Mouse (Mus musculus) embryonic facial prominence, embryonic 15.5 days (tissue): ENCODE measurements around the gene Ddx10. TPM values are rescaled to one million over a fixed set of nuclear protein-coding genes. Genes with fewer than 3 reads are reported as not detected.
"Not testable (repeated sequence)": the region's sequence is repeated elsewhere in the genome, so short reads cannot be mapped to it uniquely, and the experiment has no call there.

Experiments
- ATAC-seq: fragments of 200-750 bp; cut with Nextera tagmentation; 2 replicates; pipeline ENCODE4 v1.8.0; 2017; ENCODE audit warnings: low read depth, moderate TSS enrichment; ENCODE audit not compliant: insufficient number of reproducible peaks, low FRiP score, low TSS enrichment
- H3K27ac ChIP-seq: fragments of 300-500 bp; sonication (generic); replicated peaks from 2 replicates; pipeline ENCODE4 v1.5.1; 2015; ENCODE audit warnings: mild to moderate bottlenecking, inconsistent platforms
- H3K27me3 ChIP-seq: fragments of 300-500 bp; sonication (generic); 2 replicates; pipeline ENCODE4 v1.6.1; 2015; ENCODE audit warnings: inconsistent platforms
- H3K36me3 ChIP-seq: fragments of 300-500 bp; sonication (generic); 2 replicates; pipeline ENCODE4 v1.6.1; 2015; ENCODE audit warnings: mild to moderate bottlenecking, inconsistent platforms
- H3K4me1 ChIP-seq: fragments of 300-500 bp; sonication (generic); 2 replicates; pipeline ENCODE4 v1.6.1; 2015; ENCODE audit warnings: inconsistent platforms
- H3K4me2 ChIP-seq: fragments of 300-500 bp; sonication (generic); replicated peaks from 2 replicates; pipeline ENCODE4 v1.6.1; 2015; ENCODE audit warnings: mild to moderate bottlenecking, inconsistent platforms
- H3K4me3 ChIP-seq: fragments of 300-500 bp; sonication (generic); replicated peaks from 2 replicates; pipeline ENCODE4 v1.5.1; 2015; ENCODE audit warnings: mild to moderate bottlenecking, inconsistent platforms
- H3K9ac ChIP-seq: fragments of 300-500 bp; sonication (generic); 2 replicates; pipeline ENCODE4 v1.6.1; 2015; ENCODE audit warnings: inconsistent platforms
- H3K9me3 ChIP-seq: fragments of 300-500 bp; sonication (generic); replicated peaks from 2 replicates; pipeline ENCODE4 v1.6.1; 2016; ENCODE audit warnings: inconsistent platforms
- WGBS: fragments of 180-500 bp; shearing (Covaris S2); methylation state at CpG from one replicate; pipeline ENCODE4 v1.1.7; 2015; 5-methylcytosine and 5-hydroxymethylcytosine counted together
- polyA plus RNA-seq: library from polyadenylated mRNA; unstranded; fragments of >200 nt; fragmentation: Nextera tagmentation; extraction: Ambion mirVana; gene quantifications from 2 replicates; pipeline ENCODE4 v1.2.1, GENCODE M21; 2015

Ddx10 gene
- polyA plus RNA-seq, 1 experiment from 2014 or later, result 23.4 TPM

DNA sequence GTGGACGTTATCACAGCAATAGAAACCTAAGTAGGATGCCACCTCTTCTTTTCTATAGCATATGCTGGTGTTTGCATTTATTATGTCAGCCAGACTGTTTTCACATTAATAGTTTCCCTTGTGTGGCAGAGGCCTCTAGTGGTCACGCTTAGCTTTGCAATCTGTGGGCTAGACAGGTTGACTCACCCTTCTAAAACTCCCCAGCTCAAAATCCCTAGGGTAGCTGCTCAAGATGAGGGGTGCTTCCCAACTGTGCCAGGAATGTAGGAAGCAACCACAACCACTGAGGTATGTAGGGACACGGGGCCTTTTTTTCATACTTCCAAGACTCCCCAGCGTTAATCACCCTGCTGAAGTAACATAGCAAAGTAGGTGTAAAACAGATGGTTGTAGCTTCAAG, 103.6 kb downstream of the Ddx10 start:
- WGBS, result 33% methylated on average over 4 of the region's 4 CpGs

DNA sequence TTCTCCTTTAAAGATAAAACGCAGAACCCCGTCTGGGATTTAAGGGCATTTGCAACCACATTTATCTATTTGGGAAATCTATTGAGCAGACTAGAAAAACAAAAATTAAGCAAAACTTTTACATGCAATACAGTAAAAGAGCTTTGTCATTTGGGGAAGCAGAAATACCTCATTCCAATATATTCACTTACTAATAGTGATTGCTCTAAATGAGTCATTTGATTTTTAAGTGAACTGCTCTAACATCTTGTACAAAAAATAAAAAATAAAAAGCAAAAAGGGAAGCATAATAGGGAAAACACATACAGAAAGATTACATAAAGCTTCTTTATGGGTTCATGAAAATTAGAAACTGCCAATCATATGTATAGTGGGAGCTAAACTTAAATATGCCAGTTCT, 104.3 kb downstream of the Ddx10 start:
- 80% methylated on average over 2 of the region's 2 CpGs for WGBS
- no peak for ATAC-seq
- Histone ChIP-seq H3K4me1 (no peaks in the 10 kb centered on the region), H3K27ac (no peak overlapping the region), H3K4me2 (no peak overlapping the region), H3K36me3 (no peaks in the 10 kb centered on the region), H3K9me3 (no peaks in the 10 kb centered on the region), H3K9ac (no peak overlapping the region), H3K27me3 (no peaks in the 10 kb centered on the region), H3K4me3 (no peak overlapping the region)

More for the DNA sequence above, 103.6 kb downstream of the Ddx10 start:
- Histone ChIP-seq H3K9ac (no peak overlapping the region), H3K9me3 (no peaks in the 10 kb centered on the region), H3K4me2 (no peak overlapping the region), H3K27ac (no peak overlapping the region), H3K27me3 (no peaks in the 10 kb centered on the region), H3K4me3 (no peak overlapping the region), H3K4me1 (no peaks in the 10 kb centered on the region), H3K36me3 (no peaks in the 10 kb centered on the region)
- ATAC-seq, result no peak

DNA sequence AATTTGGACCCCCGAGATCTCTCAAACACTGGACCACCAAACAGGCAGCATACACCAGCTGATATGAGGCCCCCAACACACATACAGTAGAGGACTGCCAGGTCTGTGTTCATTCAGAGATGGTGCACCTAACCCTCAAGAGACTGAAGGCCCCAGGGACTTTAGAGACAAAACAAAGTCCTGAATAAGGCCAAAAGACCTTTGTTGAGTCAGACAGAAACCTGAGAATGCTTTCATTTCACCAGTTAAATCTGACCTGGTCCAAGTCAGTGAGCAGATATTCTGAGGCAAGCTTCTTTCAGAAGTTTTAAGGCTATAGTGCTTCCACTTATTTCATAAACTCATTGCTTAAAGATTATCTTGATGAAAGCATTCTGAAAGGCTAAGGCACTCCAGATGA, 105.4 kb downstream of the Ddx10 start:
- not testable (repeated sequence) for H3K9me3 ChIP-seq, ATAC-seq, H3K4me2 ChIP-seq, H3K4me3 ChIP-seq, H3K4me1 ChIP-seq, H3K27me3 ChIP-seq, H3K9ac ChIP-seq, H3K27ac ChIP-seq, H3K36me3 ChIP-seq
- 95% methylated on average over 1 of the region's 1 CpGs for WGBS

DNA sequence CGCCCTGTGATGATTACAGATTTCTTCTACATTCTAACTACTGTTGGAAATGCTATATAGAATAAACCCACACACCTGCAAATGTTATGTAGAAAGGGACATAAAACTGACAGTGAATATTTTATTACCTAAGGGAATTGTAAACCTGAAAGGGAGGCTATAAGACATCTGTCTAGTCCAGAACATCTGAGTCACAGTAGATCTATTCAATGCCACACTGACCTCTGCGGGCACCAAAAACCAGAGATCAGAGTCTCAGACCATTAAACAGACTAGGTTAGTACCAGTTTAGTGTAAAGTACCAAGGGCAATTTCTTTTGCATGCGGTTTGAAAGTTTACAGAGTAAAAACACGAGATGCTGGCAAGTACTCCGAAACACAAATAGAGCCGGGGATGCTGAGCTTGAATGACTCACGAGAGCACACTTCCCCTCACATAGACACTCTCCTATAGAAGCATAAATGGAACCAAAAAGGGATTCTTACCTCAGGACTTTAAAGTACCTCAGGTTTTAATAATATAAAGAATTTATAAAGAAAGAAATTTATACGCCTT, 107.2 kb downstream of the Ddx10 start:
- H3K4me3 ChIP-seq, result no peak overlapping the region
- no peak for ATAC-seq
- H3K4me1 ChIP-seq, result no peaks in the 10 kb centered on the region
- H3K9ac ChIP-seq, result no peak overlapping the region
- no peaks in the 10 kb centered on the region for H3K9me3 ChIP-seq
- H3K4me2 ChIP-seq, result no peak overlapping the region
- 89% methylated on average over 8 of the region's 8 CpGs for WGBS
- H3K27me3 ChIP-seq, result no peaks in the 10 kb centered on the region
- no peaks in the 10 kb centered on the region for H3K36me3 ChIP-seq
- H3K27ac ChIP-seq, result no peak overlapping the region

DNA sequence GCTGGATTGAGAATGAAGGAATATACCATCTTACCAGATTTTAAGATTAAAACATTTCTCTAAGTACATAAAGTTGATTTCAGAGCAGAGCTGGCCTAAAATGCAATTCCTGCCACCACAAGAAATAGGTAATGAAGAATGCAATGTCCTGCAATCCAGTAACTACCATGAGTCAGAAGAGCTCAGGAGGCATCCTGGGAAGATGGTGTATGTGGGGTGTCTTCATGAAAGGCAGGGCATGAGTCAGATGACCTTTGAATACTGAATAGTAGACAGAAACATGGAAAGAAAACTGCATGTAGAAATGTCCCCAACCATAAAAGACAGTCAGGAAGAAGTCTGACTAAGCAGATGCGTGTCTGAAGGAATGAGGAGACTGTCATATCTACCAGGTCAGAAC, 115.0 kb downstream of the Ddx10 start:
- 88% methylated on average over 1 of the region's 1 CpGs for WGBS
- no peak for ATAC-seq
- Histone ChIP-seq H3K36me3 (no peaks in the 10 kb centered on the region), H3K4me2 (no peak overlapping the region), H3K9me3 (no peaks in the 10 kb centered on the region), H3K4me1 (no peaks in the 10 kb centered on the region), H3K27me3 (no peaks in the 10 kb centered on the region), H3K4me3 (no peak overlapping the region), H3K9ac (no peak overlapping the region), H3K27ac (no peak overlapping the region)

DNA sequence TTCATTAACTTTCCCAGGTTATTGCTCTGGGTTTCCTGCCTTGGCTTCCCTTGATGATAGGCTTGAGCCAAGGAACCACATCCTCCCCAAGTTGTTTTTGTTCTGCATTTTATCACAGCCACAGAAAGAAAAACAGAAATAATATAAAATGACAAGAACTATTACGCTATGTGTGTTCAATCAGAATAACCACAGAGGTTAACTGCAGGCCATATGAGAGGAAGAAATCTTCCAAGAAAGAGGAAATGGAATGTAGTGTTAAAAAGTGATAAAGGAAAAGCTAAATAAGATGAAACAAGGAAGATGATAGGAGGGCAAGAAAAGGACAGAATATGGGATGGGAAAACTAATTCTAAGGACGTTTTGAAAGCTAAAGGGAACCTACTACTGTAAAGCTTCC, 117.4 kb downstream of the Ddx10 start:
- Histone ChIP-seq H3K9me3 (no peaks in the 10 kb centered on the region), H3K27ac (no peak overlapping the region), H3K36me3 (no peaks in the 10 kb centered on the region; the same call in 1 of the 2 replicates), H3K9ac (no peak overlapping the region), H3K4me1 (no peaks in the 10 kb centered on the region), H3K4me3 (no peak overlapping the region), H3K27me3 (no peaks in the 10 kb centered on the region), H3K4me2 (no peak overlapping the region)
- 73% methylated on average over 2 of the region's 2 CpGs for WGBS
- no peak for ATAC-seq

DNA sequence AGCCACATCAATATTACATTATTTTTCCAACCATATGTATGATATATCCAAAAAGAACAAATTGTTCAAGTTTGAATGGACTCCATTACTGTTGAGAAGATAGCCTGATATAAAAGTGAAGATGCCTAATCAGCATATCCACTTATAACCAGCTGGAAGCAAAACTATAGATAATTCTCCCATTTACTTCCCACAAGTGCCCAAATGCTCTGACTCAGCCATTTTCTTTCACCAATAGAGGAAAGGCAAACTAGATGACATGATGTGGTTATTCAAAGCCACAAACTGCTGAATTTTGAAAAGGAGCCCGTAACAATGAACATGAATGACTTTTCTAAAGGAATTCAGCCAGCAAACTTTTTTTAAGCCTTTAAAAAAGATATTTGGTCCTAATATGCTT, 146.8 kb downstream of the Ddx10 start:
- WGBS, result 61% methylated on average over 1 of the region's 1 CpGs
- no peak overlapping the region for H3K4me3 ChIP-seq
- H3K27me3 ChIP-seq, result no peaks in the 10 kb centered on the region
- H3K4me2 ChIP-seq, result no peak overlapping the region
- H3K36me3 ChIP-seq, result no peaks in the 10 kb centered on the region
- H3K27ac ChIP-seq, result no peak overlapping the region
- no peaks in the 10 kb centered on the region for H3K4me1 ChIP-seq
- H3K9me3 ChIP-seq, result no peaks in the 10 kb centered on the region
- ATAC-seq, result no peak
- no peak overlapping the region for H3K9ac ChIP-seq

DNA sequence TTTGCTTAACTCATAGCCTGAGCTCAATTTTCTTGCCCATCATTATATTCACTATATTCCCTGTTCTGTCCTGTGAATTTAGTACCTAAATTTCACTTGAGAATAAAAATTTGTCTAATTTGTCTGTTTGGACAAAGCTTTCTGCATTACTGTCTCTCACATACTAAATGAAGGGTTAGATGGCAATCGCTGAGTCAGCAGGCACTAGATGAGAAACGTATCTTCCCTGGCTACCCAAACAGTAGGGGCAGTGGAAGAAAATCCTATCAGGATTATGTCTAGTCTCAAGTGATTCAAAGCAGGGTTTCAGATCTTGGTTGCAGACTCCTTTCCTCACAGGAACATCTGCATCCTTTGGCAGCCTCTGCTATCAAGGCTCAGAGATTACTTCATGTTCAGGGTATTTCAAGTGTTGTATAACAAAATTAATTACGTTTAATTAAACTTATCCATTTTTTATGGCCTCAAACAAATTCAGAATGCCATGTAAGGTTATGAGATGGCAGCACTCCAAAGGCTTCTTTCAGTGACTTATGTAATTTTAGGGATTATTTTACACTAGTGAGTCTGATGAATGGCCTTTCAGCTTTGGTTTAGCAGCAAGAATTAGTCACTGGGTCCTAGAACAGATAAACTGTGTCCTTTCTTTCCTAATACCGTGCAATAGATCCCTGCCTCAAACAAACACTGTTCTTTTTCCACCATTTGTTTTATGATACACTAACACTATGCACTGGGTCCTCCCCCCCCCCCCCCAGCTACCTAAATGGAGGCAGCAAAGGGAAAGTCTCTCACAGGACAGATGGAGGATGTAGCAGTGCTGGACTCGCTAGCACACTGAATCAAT, 152.3 kb downstream of the Ddx10 start:
- H3K4me3 ChIP-seq, result no peak overlapping the region
- H3K9me3 ChIP-seq, result no peaks in the 10 kb centered on the region
- no peaks in the 10 kb centered on the region for H3K4me1 ChIP-seq
- no peaks in the 10 kb centered on the region for H3K27me3 ChIP-seq
- no peaks in the 10 kb centered on the region for H3K36me3 ChIP-seq
- ATAC-seq, result no peak
- no peak overlapping the region for H3K9ac ChIP-seq
- 78% methylated on average over 5 of the region's 5 CpGs for WGBS
- no peak overlapping the region for H3K4me2 ChIP-seq
- H3K27ac ChIP-seq, result no peak overlapping the region

DNA sequence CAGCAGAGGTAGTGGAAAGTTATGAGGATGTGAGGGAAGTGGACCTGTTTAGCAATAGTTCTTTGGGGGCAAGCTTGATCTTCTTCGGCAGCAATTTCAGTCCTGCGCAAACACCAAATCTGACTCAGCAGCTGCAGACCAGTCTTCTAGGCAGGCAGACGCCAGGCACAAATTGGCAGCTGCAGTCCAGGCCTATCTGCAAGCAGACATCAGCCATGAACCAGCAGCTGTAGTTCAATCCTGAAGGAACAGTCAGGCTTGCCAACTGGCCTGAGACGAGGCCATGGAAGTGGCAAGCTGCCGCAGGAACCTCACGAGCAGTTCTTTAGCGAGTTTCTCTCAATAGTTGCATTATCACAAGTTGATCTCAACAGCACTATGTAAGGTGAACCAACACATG, 153.3 kb downstream of the Ddx10 start:
- Histone ChIP-seq H3K4me3 (no peak overlapping the region), H3K36me3 (no peaks in the 10 kb centered on the region), H3K27me3 (no peaks in the 10 kb centered on the region), H3K4me2 (no peak overlapping the region), H3K9ac (no peak overlapping the region), H3K9me3 (no peaks in the 10 kb centered on the region), H3K4me1 (no peaks in the 10 kb centered on the region), H3K27ac (no peak overlapping the region)
- 80% methylated on average over 7 of the region's 7 CpGs for WGBS
- ATAC-seq, result no peak

DNA sequence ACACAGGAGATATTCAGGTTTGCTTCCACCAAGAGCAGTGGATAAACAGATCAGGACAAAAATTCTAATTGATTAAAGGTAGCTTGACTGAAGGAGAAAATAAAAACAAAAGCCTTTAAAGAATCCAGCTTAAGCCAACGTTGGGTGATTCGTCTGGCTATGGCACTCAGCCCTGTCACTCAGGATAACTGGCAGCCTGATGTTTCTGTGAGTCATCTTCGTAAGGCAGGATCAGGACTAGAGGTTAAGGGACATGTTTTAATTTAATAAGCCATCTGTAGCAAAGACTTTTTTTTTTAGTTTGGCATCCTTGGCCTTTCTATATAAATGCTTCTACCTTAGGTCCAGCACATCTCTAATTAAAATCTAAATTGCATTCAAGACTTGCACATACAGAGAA, 170.2 kb downstream of the Ddx10 start:
- H3K27me3 ChIP-seq, result no peaks in the 10 kb centered on the region

DNA sequence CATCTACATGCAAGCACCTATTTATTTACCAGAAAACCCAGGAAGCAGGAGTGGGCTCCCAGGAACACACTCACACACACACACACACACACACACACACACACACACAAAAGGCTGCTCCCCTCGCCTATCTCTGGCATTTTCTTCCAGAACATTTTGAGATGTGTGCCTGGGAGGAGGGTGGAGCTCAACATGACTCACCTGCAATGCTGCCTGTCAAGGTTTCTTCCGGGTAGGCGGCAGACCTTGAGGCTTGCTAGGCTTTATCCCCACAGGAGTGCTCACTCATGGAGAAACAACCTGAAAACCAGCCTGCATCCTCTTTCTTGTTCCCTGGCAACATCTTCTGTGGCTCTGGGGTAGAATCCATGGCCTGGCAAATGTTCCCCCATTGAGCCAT, 171.9 kb downstream of the Ddx10 start:
- Histone ChIP-seq H3K4me2 (no peak overlapping the region), H3K27me3 (no peaks in the 10 kb centered on the region), H3K4me3 (no peak overlapping the region), H3K9me3 (no peaks in the 10 kb centered on the region), H3K9ac (no peak overlapping the region), H3K4me1 (peaks cover 10% of the 10 kb centered on the region; the same call in 1 of the 2 replicates), H3K36me3 (no peaks in the 10 kb centered on the region), H3K27ac (no peak overlapping the region)
- 68% methylated on average over 3 of the region's 3 CpGs for whole genome bisulfite sequencing
- ATAC-seq, result no peak

More for the DNA sequence above, 170.2 kb downstream of the Ddx10 start:
- Histone ChIP-seq H3K9me3 (no peaks in the 10 kb centered on the region), H3K36me3 (no peaks in the 10 kb centered on the region), H3K4me2 (no peak overlapping the region), H3K4me3 (no peak overlapping the region), H3K27ac (no peak overlapping the region), H3K9ac (no peak overlapping the region), H3K4me1 (no peaks in the 10 kb centered on the region)
- ATAC-seq, result no peak
- WGBS, result 51% methylated on average over 3 of the region's 3 CpGs

DNA sequence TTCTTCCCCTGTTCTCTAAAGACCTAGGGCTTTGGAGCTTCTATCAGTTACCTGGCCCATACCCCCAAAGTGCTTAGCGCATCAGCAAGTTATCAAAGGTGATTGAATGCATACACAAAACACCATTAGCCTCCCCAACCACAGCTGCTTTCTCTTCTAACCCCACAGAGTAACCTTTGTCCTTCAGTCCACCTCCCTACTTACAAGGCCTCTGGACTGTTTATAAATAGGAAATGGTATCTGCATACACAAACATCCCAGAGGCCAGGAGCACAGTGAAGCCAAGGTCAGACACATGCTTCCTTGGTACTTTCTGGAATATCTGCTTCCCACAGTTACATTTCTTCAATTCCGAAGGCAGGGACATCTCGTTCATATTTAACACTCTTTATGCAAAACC, 173.4 kb downstream of the Ddx10 start:
- Histone ChIP-seq H3K27me3 (no peaks in the 10 kb centered on the region), H3K4me1 (peaks cover 10% of the 10 kb centered on the region; the same call in 1 of the 2 replicates), H3K9ac (no peak overlapping the region), H3K36me3 (no peaks in the 10 kb centered on the region), H3K9me3 (no peaks in the 10 kb centered on the region), H3K4me2 (no peak overlapping the region), H3K27ac (no peak overlapping the region), H3K4me3 (no peak overlapping the region)
- WGBS, result 84% methylated on average over 3 of the region's 3 CpGs
- no peak for ATAC-seq
